Mouse (Mus musculus) forebrain, embryonic 11.5 days (tissue): ENCODE data around the gene Irf2. TPM values are rescaled to one million over a fixed set of nuclear protein-coding genes. Genes with fewer than 3 reads are reported as not detected.

Experiments used
- ATAC-seq: fragments of 200-750 bp; cut with Nextera tagmentation; replicated peaks from 2 replicates; pipeline ENCODE4 v1.8.0; 2017; ENCODE audit warnings: moderate TSS enrichment; ENCODE audit not compliant: low FRiP score
- DNase-seq: peaks from one replicate; pipeline ENCODE4 v3.0.0-alpha.2; 2017; ENCODE audit warnings: low spot score
- H3K27ac ChIP-seq: fragments of 300-500 bp; sonication (generic); 2 replicates; pipeline ENCODE4 v1.5.1; 2014; ENCODE audit warnings: low read depth, low read length
- H3K27me3 ChIP-seq: fragments of 300-500 bp; sonication (generic); 2 replicates; pipeline ENCODE4 v1.6.1; 2014; ENCODE audit warnings: mild to moderate bottlenecking, low read length, mixed read lengths; ENCODE audit not compliant: control insufficient read depth, insufficient read depth
- H3K36me3 ChIP-seq: fragments of 300-500 bp; sonication (generic); 2 replicates; pipeline ENCODE4 v1.6.1; 2014; ENCODE audit warnings: mild to moderate bottlenecking, low read length, moderate library complexity, mixed read lengths; ENCODE audit not compliant: control insufficient read depth, insufficient read depth
- H3K4me1 ChIP-seq: fragments of 300-500 bp; sonication (generic); replicated peaks from 2 replicates; pipeline ENCODE4 v1.6.1; 2014; ENCODE audit warnings: low read length, mixed read lengths; ENCODE audit not compliant: control insufficient read depth, insufficient read depth
- H3K4me2 ChIP-seq: fragments of 300-500 bp; sonication (generic); 2 replicates; pipeline ENCODE4 v1.6.1; 2014; ENCODE audit warnings: low read depth, mild to moderate bottlenecking, low read length, moderate library complexity, mixed read lengths; ENCODE audit not compliant: severe bottlenecking
- H3K4me3 ChIP-seq: fragments of 300-500 bp; sonication (generic); 2 replicates; pipeline ENCODE4 v1.5.1; 2014; ENCODE audit warnings: low read depth, low read length
- H3K9ac ChIP-seq: fragments of 300-500 bp; sonication (generic); 2 replicates; pipeline ENCODE4 v1.6.1; 2014; ENCODE audit warnings: low read length
- H3K9me3 ChIP-seq: fragments of 300-500 bp; sonication (generic); 2 replicates; pipeline ENCODE4 v1.6.1; 2016; ENCODE audit warnings: low read length, mixed read lengths; ENCODE audit not compliant: control insufficient read depth
- WGBS: fragments of 180-500 bp; shearing (Covaris S2); extraction: QIAGEN DNeasy Blood & Tissue Kit; methylation state at CpG from one replicate; pipeline ENCODE4 v1.1.7; 2014; 5-methylcytosine and 5-hydroxymethylcytosine counted together
- polyA plus RNA-seq: library from polyadenylated mRNA; unstranded; fragments of >200 nt; fragmentation: Nextera tagmentation; extraction: Ambion mirVana; gene quantifications from 2 replicates; pipeline ENCODE4 v1.2.1, GENCODE M21; 2014

Gene Irf2
- polyA plus RNA-seq, 1 experiment from 2014 or later: 12.8 TPM

- DNase-seq (no peak), ATAC-seq (no peak)
- no peak overlapping the region for H3K27ac ChIP-seq
- H3K4me1 ChIP-seq: no peaks in the 10 kb centered on the region
- no peak overlapping the region for H3K9ac ChIP-seq
- H3K4me2 ChIP-seq: no peak overlapping the region
- H3K36me3 ChIP-seq: no peaks in the 10 kb centered on the region
- 94% methylated on average over 5 of the region's 5 CpGs for WGBS
- no peaks in the 10 kb centered on the region for H3K9me3 ChIP-seq
- H3K4me3 ChIP-seq: no peak overlapping the region
- no peaks in the 10 kb centered on the region for H3K27me3 ChIP-seq
Observed at GRCm38 (mm10) chr8:46789091-46789881, 49.8 kb downstream of the Irf2 start.

- no peaks in the 10 kb centered on the region for H3K27me3 ChIP-seq
- DNase-seq (no peak), ATAC-seq (no peak)
- no peak overlapping the region for H3K9ac ChIP-seq
- no peak overlapping the region for H3K4me2 ChIP-seq
- H3K27ac ChIP-seq: no peak overlapping the region
- WGBS: 88% methylated on average over 5 of the region's 5 CpGs
- no peaks in the 10 kb centered on the region for H3K9me3 ChIP-seq
- H3K4me1 ChIP-seq: no peaks in the 10 kb centered on the region
- no peak overlapping the region for H3K4me3 ChIP-seq
- no peaks in the 10 kb centered on the region for H3K36me3 ChIP-seq
Observed at GRCm38 (mm10) chr8:46791664-46792371, 52.3 kb downstream of the Irf2 start.

GRCm38 (mm10) chr8:46792653-46793052 is 53.1 kb downstream of the Irf2 start:
- Histone ChIP-seq H3K4me1 (no peaks in the 10 kb centered on the region), H3K9me3 (no peaks in the 10 kb centered on the region), H3K27me3 (no peaks in the 10 kb centered on the region), H3K4me2 (no peak overlapping the region), H3K4me3 (no peak overlapping the region), H3K27ac (no peak overlapping the region), H3K9ac (no peak overlapping the region), H3K36me3 (no peaks in the 10 kb centered on the region)
- ATAC-seq (no peak), DNase-seq (no peak)
- WGBS: 72% methylated on average over 2 of the region's 2 CpGs

- no peaks in the 10 kb centered on the region for H3K4me1 ChIP-seq
- no peak overlapping the region for H3K9ac ChIP-seq
- no peak overlapping the region for H3K4me2 ChIP-seq
- no peak for DNase-seq
- no peaks in the 10 kb centered on the region for H3K36me3 ChIP-seq
- H3K9me3 ChIP-seq: no peaks in the 10 kb centered on the region
- H3K4me3 ChIP-seq: no peak overlapping the region
- no peaks in the 10 kb centered on the region for H3K27me3 ChIP-seq
- no peak overlapping the region for H3K27ac ChIP-seq
- WGBS: 95% methylated on average over 14 of the region's 14 CpGs
- no peak for ATAC-seq
Observed at GRCm38 (mm10) chr8:46793248-46793647, 53.7 kb downstream of the Irf2 start.

GRCm38 (mm10) chr8:46794317-46794716 is 54.8 kb downstream of the Irf2 start:
- WGBS: 73% methylated on average over 5 of the region's 5 CpGs
- no peak overlapping the region for H3K4me2 ChIP-seq
- no peak overlapping the region for H3K4me3 ChIP-seq
- H3K9me3 ChIP-seq: no peaks in the 10 kb centered on the region
- H3K4me1 ChIP-seq: no peaks in the 10 kb centered on the region
- H3K27ac ChIP-seq: no peak overlapping the region
- DNase-seq: no peak
- H3K9ac ChIP-seq: no peak overlapping the region
- no peaks in the 10 kb centered on the region for H3K27me3 ChIP-seq
- no peak for ATAC-seq
- no peaks in the 10 kb centered on the region for H3K36me3 ChIP-seq

- no peak overlapping the region for H3K9ac ChIP-seq
- no peaks in the 10 kb centered on the region for H3K9me3 ChIP-seq
- no peak overlapping the region for H3K27ac ChIP-seq
- no peak overlapping the region for H3K4me2 ChIP-seq
- no peaks in the 10 kb centered on the region for H3K36me3 ChIP-seq
- H3K27me3 ChIP-seq: no peaks in the 10 kb centered on the region
- WGBS: 96% methylated on average over 5 of the region's 5 CpGs
- no peak overlapping the region for H3K4me3 ChIP-seq
- no peaks in the 10 kb centered on the region for H3K4me1 ChIP-seq
- ATAC-seq: no peak
- no peak for DNase-seq
Observed at GRCm38 (mm10) chr8:46799212-46799611, 59.7 kb downstream of the Irf2 start.

GRCm38 (mm10) chr8:46799706-46800105 is 60.2 kb downstream of the Irf2 start:
- H3K27me3 ChIP-seq: no peaks in the 10 kb centered on the region
- no peaks in the 10 kb centered on the region for H3K4me1 ChIP-seq
- ATAC-seq (no peak), DNase-seq (no peak)
- H3K9ac ChIP-seq: no peak overlapping the region
- 81% methylated on average over 2 of the region's 2 CpGs for WGBS
- no peak overlapping the region for H3K27ac ChIP-seq
- no peak overlapping the region for H3K4me2 ChIP-seq
- H3K36me3 ChIP-seq: no peaks in the 10 kb centered on the region
- no peaks in the 10 kb centered on the region for H3K9me3 ChIP-seq
- H3K4me3 ChIP-seq: no peak overlapping the region

GRCm38 (mm10) chr8:46801153-46801684 is 61.7 kb downstream of the Irf2 start:
- Histone ChIP-seq H3K27me3 (no peaks in the 10 kb centered on the region), H3K9ac (no peak overlapping the region), H3K27ac (no peak overlapping the region), H3K4me3 (no peak overlapping the region), H3K9me3 (no peaks in the 10 kb centered on the region), H3K4me2 (no peak overlapping the region), H3K4me1 (no peaks in the 10 kb centered on the region), H3K36me3 (no peaks in the 10 kb centered on the region)
- WGBS: 93% methylated on average over 1 of the region's 1 CpGs
- DNase-seq (no peak), ATAC-seq (no peak)
